Mouse (Mus musculus) frontal cortex, adult 2 months (tissue): ENCODE measurements around the gene Fam228a. TPM values are rescaled to one million over a fixed set of nuclear protein-coding genes. Genes with fewer than 3 reads are reported as not detected.
"Not testable (repeated sequence)": the region's sequence is repeated elsewhere in the genome, so short reads cannot be mapped to it uniquely, and the experiment has no call there.

Source experiments
- DNase-seq, 2 experiments: peaks; one replicate each; pipeline ENCODE4 v3.0.0; 2022; ENCODE audit warnings: low spot score in 1 of 2; ENCODE audit errors: extremely low spot score in 1 of 2
- polyA plus RNA-seq: library from polyadenylated mRNA; depleted of rRNA; stranded (reverse); fragments of >200 nt; gene quantifications from 2 replicates; pipeline ENCODE4 v1.2.3, GENCODE M21; 2012; rRNA removed

The Fam228a gene
- polyA plus RNA-seq: 3.9 and 5.1 TPM in 2 replicates

GRCm38 (mm10) chr12:4738031-4738576 is at the start of gene Fam228a:
Fam228a (minus strand) TSS chr12:4738430.
- no peak for DNase-seq

GRCm38 (mm10) chr12:4784466-4784865 is 46.2 kb upstream of the Fam228a start:
- DNase-seq: no peak

DNA sequence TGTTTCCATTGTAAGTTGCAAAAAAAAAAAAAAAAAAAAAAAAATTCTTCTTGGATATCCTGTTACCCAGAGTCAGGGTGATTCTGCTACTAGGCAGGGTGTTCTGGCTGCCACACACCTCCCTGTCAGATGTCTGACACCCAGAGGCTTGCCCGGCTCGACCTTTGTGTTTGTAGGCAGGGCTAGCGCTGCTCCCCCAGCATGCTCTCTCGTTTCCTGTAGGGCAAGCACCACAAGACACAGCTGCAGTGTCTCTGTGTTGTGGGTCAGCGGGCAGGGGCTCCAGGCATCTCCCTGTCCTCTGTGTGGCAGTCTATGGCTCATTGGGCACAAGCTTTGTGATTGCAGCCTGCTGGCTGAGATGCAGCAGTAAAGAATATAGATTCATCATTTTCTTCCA is 45.4 kb upstream of the Fam228a start:
- DNase-seq: no peak

DNA sequence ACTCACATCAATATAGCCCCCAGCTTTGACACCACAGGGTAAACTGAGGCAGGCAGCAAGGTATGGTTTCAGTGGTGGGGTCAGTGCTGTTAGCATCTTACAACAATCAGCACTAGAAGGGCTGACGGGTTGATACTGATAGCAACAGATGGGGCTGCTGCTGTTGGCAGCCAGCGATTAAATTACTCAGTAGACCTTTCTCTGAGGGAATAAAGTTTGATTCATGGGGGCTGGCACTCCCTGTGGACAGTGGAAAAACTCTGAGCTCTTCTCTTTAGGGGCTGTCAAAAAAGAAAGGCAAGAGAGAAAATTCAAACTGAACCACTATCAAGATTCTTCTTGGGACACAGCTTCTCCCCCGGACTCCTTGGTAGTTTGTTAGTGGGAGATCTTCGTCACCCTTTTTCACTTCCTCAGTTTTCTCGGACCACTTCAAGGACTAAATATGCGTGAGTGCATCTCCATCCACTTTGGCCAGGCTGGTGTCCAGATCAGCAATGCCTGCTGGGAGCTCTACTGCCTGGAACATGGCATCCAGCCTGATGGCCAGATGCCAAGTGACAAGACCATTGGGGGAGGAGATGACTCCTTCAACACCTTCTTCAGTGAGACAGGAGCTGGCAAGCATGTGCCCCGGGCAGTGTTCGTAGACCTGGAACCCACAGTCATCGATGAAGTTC is 43.6 kb upstream of the Fam228a start:
- not testable (repeated sequence) for DNase-seq

DNA sequence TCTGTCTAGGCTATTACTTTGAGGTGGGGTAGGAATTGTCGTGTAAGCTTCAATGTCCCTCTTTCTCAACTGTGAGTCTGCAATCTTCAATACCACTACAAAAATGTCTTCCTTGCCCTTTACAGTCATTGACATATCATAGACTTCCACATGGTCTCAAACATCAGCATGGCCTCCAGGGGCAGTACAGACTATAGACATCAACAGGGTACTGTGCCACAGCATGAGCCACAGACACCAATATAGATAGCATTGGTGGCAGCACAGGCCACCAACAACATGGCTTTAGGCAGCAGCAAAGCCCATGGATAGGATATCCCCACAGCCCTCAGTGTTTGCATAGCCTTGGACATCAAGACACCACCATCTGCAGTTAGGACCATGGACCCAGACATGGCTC is 43.0 kb upstream of the Fam228a start:
- no peak for DNase-seq

DNA sequence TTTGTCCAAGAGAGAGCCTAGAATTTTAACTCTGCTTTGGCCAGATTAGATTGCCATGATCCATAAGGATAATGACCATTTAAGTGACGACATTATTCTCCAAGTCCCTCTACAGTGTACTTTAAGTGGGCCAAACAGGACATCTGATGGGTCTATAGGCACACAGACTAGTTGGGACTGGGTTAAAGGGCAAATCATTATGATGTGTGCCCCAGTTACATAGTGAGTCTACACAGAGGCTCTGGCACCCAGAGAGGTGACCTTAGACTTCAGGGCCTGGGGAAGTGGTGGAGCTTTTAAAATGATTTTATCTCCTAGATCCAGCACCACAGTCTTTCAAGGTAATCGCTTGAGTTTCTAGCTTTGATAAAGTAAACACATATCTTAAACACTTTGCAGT is 42.0 kb upstream of the Fam228a start:
- no peak for DNase-seq

- DNase-seq: no peak
These were observed 39.5 kb upstream of the Fam228a start for GRCm38 (mm10) chr12:4777734-4778133.

GRCm38 (mm10) chr12:4775588-4775949 is 37.3 kb upstream of the Fam228a start:
- DNase-seq: no peak

DNA sequence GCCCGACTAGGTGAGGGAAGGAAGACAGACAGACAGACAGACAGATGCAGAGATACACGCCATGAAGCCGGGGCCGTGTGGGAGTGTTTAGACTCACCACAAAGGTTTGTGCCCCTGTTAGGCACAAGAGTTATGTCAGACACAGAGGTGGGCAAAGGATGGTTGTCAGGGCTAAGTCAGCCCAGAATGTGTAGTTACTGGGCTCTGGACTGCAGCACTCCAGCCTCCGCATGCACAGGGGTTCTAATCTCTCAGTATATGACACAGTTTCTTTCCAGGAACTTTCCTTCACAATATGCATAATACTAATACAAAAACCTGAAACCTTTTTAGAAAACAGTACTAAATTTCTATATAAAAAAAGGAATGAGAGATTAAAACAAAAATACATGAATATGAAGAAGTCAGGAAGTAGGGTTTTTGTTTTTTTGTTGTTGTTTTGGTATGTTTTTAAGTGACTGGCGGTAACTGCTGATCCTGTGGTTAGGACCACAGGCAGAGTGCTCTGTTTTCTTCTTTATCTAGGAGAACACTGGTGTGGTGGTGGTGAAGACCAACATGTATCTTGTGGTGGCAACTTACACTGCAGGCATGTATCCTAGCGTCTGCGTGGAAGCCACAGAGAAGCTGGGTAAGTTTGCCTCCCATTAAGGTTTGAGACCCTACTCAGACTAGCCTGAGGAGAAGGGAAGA is 36.8 kb upstream of the Fam228a start:
- DNase-seq: no peak

DNA sequence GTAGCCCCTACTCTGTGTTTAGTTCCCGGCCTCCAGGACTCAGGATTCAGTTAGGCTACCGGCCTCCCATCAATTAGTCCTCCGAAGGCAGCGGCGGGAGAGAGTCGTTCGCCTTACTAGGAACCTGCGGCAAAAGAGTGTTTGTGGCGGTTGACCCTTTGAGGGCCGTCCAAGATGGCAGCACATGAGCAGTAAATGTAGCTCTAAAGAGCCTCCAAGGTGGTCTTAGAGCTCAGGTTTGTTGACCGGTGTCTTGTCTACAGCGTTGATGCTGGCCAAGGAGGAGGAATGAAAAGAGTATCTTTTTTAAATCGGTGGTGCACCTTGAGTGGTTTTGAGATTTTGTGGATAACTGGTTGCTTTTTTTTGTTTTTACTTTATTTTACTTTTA is 31.1 kb upstream of the Fam228a start:
- DNase-seq: no peak

- DNase-seq: peak; percentile 90 to 99
These were observed 30.5 kb upstream of the Fam228a start, which contains the start of the genes Pfn4 and Fam228b for GRCm38 (mm10) chr12:4768492-4769332. Pfn4 (plus strand) TSS chr12:4769022. Fam228b (minus strand) TSS chr12:4769267.

DNA sequence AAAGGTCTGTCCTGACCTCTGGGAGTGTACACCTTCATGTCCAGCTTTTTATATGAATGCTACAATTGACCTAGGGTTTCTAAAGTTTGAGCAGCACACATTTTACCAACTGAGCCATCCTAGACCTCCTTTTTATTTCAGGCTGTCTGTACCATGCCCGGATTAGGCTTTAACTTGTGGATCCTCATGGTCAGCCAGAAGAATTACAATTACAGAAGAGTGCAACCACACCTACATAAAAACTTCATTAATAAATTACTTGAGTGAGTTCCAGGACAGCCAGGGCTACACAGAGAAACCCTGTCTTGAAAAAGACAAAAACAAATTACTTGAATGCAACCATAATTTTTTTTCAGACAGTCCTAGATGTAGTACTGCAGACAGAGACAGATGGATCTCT is 18.8 kb upstream of the Fam228a start:
- no peak for DNase-seq

GRCm38 (mm10) chr12:4754451-4754850 is 16.2 kb upstream of the Fam228a start:
- DNase-seq: not testable (repeated sequence)

GRCm38 (mm10) chr12:4744486-4744885 is 6.3 kb upstream of the Fam228a start:
- DNase-seq: peak in 1 of 2 experiments; percentile 20

DNA sequence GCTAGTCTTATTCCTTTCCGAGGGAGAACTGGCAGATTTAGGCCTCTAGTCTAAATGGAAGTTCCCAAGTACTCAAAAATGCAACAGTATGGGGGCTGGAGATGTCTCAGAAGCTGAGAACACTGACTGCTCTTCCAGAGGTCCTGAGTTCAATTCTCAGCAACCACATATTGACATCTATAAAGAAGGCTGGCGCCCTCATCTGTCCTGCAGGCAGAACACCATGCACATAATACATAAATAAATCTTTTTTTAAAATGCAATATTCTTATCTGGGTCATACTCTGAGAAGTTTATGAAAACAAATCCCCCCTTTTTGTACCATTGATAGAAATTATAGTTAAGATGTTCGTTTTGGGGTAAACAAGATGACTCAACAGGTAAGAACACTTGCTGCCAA is 4.0 kb upstream of the Fam228a start:
- DNase-seq: no peak

- DNase-seq: no peak
These were observed 2.6 kb upstream of the Fam228a start for GRCm38 (mm10) chr12:4740823-4741222.

DNA sequence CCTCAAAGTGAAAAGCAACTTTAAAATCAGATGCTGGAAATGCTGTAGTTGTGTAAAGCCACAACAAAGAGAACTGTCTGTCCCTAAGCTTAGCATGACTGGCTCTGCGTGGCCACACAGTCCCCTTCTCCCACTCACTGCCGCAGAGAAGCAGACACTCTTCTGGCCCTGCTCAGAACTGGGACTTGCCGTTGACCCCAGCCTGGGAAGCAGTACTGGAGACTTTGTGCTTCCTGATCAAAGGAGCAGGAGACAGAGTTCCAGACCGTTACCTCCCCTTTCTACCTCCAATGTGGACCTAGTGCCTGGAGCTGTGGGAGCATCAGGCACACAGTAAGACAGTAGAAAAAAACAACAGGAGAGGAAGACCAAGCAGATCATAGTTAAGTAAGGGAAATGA is 5.9 kb downstream of the Fam228a start:
- DNase-seq: no peak

- no peak for DNase-seq
These were observed 6.6 kb downstream of the Fam228a start for GRCm38 (mm10) chr12:4731629-4732028.

- no peak for DNase-seq
These were observed 9.1 kb downstream of the Fam228a start for GRCm38 (mm10) chr12:4729165-4729564.

GRCm38 (mm10) chr12:4719762-4720754 is 18.2 kb downstream of the Fam228a start:
- DNase-seq: no peak
